Mouse (Mus musculus) lung, postnatal 36 days (tissue): ENCODE results near the gene Egln2.

Experiments
- DNase-seq: peaks from one replicate; pipeline ENCODE4 v3.0.0; 2022; ENCODE audit warnings: mixed read lengths

The Egln2 gene

GRCm38 (mm10) chr7:27130521-27131370 is 35.9 kb downstream of the Egln2 start:
- no peak for DNase-seq

DNA sequence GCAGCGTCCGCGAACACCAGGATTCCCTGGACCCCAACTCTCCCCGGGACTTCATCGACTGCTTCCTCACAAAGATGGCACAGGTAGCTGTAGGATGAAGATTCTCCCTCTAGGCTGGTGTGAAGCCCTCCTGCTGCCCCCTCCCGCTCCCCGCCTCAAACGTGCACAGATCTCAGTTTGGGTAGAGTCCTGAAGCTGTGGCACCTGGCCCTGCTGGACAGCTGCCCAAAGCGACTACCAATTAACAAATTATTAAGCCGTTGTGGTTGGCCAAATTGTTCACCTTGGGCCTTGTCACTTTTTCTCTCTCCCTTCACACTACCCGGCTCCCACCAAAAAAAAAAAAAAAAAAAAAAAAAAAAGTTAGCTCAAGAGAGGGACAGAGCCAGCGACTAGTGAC is 36.8 kb downstream of the Egln2 start:
- DNase-seq = no peak

DNA sequence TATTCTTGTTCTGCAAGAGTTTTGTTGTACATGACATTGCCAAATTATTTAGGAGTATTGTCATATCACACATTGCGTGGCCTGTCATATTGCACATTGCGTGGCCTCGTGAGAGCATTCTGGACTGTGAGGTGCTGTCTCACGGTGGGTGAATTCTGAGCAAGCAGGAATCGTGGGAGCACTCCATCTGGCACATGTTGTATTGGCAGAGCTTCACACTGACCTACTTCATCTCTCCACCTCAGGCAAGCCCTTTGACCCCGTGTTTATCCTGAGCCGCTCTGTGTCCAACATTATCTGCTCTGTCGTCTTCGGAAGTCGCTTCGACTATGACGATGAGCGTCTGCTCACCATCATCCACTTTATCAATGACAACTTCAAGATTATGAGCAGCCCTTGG is 37.7 kb downstream of the Egln2 start:
- no peak for DNase-seq

- peak; percentile 69 for DNase-seq
Observed at GRCm38 (mm10) chr7:27128162-27128561, 38.4 kb downstream of the Egln2 start.

GRCm38 (mm10) chr7:27124969-27125368 is 41.6 kb downstream of the Egln2 start:
- no peak for DNase-seq

DNA sequence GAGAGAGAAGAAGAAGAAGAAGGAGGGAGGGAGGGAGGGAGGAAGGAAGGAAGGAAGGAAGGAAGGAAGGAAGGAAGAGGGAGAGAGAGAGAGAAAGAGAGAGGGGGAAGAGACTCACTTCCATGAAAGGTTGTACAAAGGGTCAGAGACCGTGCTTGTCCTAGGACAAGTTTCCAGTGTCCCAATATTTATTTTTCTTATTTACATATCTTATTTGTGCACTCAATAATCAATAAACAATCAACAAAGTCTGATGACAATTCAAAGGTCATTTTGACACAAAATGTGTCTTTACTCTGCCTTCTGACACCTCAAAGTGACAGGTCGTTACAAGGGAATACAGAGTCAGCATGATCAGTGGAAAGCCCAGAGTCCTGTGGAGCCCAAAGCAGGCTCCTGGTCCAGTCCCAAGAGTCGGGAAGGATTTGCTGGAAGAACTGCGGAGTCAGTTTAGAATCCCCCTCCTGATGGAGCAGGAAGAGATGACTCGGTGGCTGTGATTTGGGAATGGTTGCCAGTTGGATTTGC is 42.2 kb downstream of the Egln2 start:
- DNase-seq = no peak

DNA sequence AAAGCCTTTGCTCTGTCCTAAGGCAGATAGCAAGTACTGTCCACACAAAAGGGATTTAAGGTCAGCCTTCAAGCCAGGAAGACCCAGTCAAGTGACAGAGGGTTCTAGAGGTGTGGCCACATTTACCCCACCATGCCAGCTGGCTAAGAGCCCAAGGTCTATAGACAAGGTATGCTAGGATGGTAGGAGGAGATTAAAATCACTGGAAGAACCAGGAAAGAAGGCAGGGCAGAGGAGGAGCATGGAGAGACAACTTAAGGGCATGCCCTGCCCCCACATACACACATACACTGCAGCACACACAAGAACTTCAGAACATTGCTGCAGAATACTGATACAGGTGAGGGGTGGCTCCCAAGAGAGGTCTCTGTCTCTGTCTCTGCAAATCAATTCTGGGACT is 46.9 kb downstream of the Egln2 start, which contains the start of gene Cyp2f2:
TSS of gene Cyp2f2 (plus strand) at position 234 of the 400 bp plus-strand sequence.
- peak; percentile 73 for DNase-seq

- DNase-seq = peak; percentile 86
Observed at GRCm38 (mm10) chr7:27118033-27118511, 48.5 kb downstream of the Egln2 start.

DNA sequence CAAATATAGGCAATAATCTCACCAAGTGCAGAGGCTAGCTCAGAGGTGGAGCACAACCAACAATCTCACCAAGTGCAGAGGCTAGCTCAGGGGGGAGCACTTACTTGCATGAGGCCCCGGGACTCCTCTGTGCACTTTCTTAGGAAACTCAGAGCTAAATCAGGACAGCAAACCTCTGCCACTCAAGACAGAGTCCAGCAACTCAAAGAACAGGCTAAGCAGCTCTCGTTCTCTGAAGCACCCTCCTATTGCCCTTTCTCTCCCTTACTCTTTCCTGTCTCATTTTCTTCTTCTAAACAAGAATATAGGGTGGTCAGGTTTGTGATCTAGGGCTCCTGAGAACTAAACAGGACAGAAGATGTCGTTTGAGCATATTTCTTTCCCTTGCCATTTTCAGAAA is 54.6 kb downstream of the Egln2 start:
- DNase-seq = no peak

GRCm38 (mm10) chr7:27111038-27111437 is 55.6 kb downstream of the Egln2 start:
- DNase-seq = peak; percentile 72

DNA sequence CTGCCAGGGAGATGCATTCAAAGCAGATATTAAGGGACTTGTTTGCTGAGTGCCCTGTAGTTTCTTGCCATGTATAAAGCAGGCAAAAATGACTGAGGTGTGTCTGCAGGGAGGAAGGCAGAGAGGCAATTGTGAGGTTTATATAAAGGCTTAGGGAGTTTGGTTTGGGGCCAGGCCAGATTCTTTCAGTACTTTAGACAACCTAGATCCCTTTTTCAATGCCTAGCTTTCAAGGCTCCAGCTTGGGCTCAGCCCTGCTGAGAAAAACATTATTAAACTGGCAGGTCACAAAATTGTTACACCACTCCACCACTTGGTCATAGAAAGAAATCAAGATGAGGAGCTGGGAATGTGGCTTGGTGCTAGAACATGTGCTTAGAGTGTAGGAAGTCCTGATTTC is 56.3 kb downstream of the Egln2 start:
- DNase-seq = peak; percentile 63
